Mouse (Mus musculus) ES-E14 (cell line): Measurements from ENCODE around the gene Add1. TPM values are rescaled to one million over a fixed set of nuclear protein-coding genes. Genes with fewer than 3 reads are reported as not detected.

Experiments used
- DNase-seq: peaks from one replicate; pipeline ENCODE4 v3.0.0-alpha.2; 2013; ENCODE audit warnings: low read depth, low spot score
- H3K27ac ChIP-seq: 2 replicates; pipeline ENCODE4 v1.5.1; 2012; ENCODE audit warnings: low read depth, mild to moderate bottlenecking, low read length, moderate library complexity, mixed read lengths; ENCODE audit not compliant: poor library complexity, insufficient read depth, severe bottlenecking
- H3K36me3 ChIP-seq: 2 replicates; pipeline ENCODE4 v1.6.1; 2012; ENCODE audit warnings: mild to moderate bottlenecking, low read length, moderate library complexity, mixed read lengths; ENCODE audit not compliant: control insufficient read depth, poor library complexity, insufficient read depth, severe bottlenecking
- H3K4me1 ChIP-seq, 2 experiments: fragments of 150-350 bp in 1 of 2; sonication (generic) in 1 of 2; 2 replicates each; pipeline ENCODE4 v1.6.1; 2012; ENCODE audit warnings: low read length in 2 of 2, mild to moderate bottlenecking in 1 of 2, mixed read lengths in 1 of 2; ENCODE audit not compliant: control insufficient read depth in 2 of 2, insufficient read depth in 2 of 2, poor library complexity in 1 of 2
- H3K4me3 ChIP-seq, 2 experiments: fragments of 150-350 bp in 1 of 2; sonication (generic) in 1 of 2; 2 replicates each; pipeline ENCODE4 v1.5.1; 2012; ENCODE audit warnings: low read length in 2 of 2, low read depth in 1 of 2, mild to moderate bottlenecking in 1 of 2, mixed read lengths in 1 of 2; ENCODE audit not compliant: insufficient read depth in 1 of 2, poor library complexity in 1 of 2, severe bottlenecking in 1 of 2
- H3K9ac ChIP-seq: 2 replicates; pipeline ENCODE4 v1.6.1; 2012; ENCODE audit warnings: low read depth, mild to moderate bottlenecking, low read length, mixed read lengths; ENCODE audit not compliant: poor library complexity, insufficient read depth, severe bottlenecking
- H3K9me3 ChIP-seq: fragments of 150-350 bp; sonication (generic); 2 replicates; pipeline ENCODE4 v1.6.1; 2012; ENCODE audit warnings: low read depth, mild to moderate bottlenecking, low read length; ENCODE audit not compliant: control insufficient read depth, insufficient read depth
- CHD2 ChIP-seq: IDR thresholded peaks from 2 replicates; pipeline ENCODE4 v1.6.1; 2014; ENCODE audit warnings: mild to moderate bottlenecking, low read depth, low read length, inconsistent platforms
- HCFC1 ChIP-seq: IDR thresholded peaks from 2 replicates; pipeline ENCODE4 v1.6.1; 2012; ENCODE audit warnings: low read length, inconsistent platforms, borderline replicate concordance; ENCODE audit not compliant: insufficient read depth
- MAFK ChIP-seq: IDR thresholded peaks from 2 replicates; pipeline ENCODE4 v1.6.1; 2014; ENCODE audit warnings: mild to moderate bottlenecking, low read depth, low read length, inconsistent platforms; ENCODE audit not compliant: insufficient read depth
- ZC3H11A ChIP-seq: IDR thresholded peaks from 2 replicates; pipeline ENCODE4 v1.6.1; 2012; ENCODE audit warnings: low read depth, mild to moderate bottlenecking, inconsistent platforms, low read length, borderline replicate concordance
- ZNF384 ChIP-seq: IDR thresholded peaks from 2 replicates; pipeline ENCODE4 v1.6.1; 2012; ENCODE audit warnings: low read depth, low read length, inconsistent platforms
- in situ Hi-C, 2 experiments: fragments of 600-800 bp; cut with MboI; formaldehyde crosslinking; loops; one replicate each; pipeline ENCODE4 v1.15.1; 2025; ENCODE audit warnings: low sequenced_read_pairs in 2 of 2, inconsistent platforms in 1 of 2; ENCODE audit not compliant: unreplicated experiment in 2 of 2
- total RNA-seq: library from RNA; depleted of rRNA; stranded (reverse); fragments of 300-350 nt; gene quantifications from 2 replicates; pipeline ENCODE4 v1.2.3, GENCODE M21; 2012

Gene Add1
- total RNA-seq, 1 experiment, result 78.4 TPM

- Histone ChIP-seq H3K4me1 (peaks cover 4 to 26% of the 10 kb centered on the region in 2 experiments; a peak in 3 of 4 replicates), H3K4me3 (peak overlapping the region; percentile 77 to 79), H3K9ac (peak overlapping the region; percentile 63; the same call in 1 of the 2 replicates), H3K27ac (peak overlapping the region; percentile 52; the same call in 1 of the 2 replicates), H3K9me3 (no peaks in the 10 kb centered on the region), H3K36me3 (peaks cover 58% of the 10 kb centered on the region)
- DNase-seq, result no peak
- in situ Hi-C loops, result no loop called here
- TF ChIP-seq HCFC1 (no peak), MAFK (no peak), ZC3H11A (no peak)
Observed at GRCm38 (mm10) chr5:34637591-34638156, 64.2 kb downstream of the Add1 start.

GRCm38 (mm10) chr5:34641991-34642390 is 68.5 kb downstream of the Add1 start:
- no peak for TF ChIP-seq MAFK
- in situ Hi-C loops, result loop anchor here in 1 of 2 experiments (10.0 kb wide), 1 partner anchor 127 kb away; the partner anchor contains the start of gene Tnip2
- DNase-seq, result no peak
- Histone ChIP-seq H3K27ac (no peak overlapping the region), H3K9ac (no peak overlapping the region), H3K36me3 (peaks cover 73% of the 10 kb centered on the region), H3K4me3 (no peak overlapping the region), H3K9me3 (no peaks in the 10 kb centered on the region), H3K4me1 (0 out of 4 replicates have a peak, but pooled peaks cover 0 to 5% of the 10 kb centered on the region in 2 experiments)

- Histone ChIP-seq H3K4me1 (0 out of 4 replicates have a peak, but pooled peaks cover 0 to 2% of the 10 kb centered on the region in 2 experiments), H3K9me3 (no peaks in the 10 kb centered on the region), H3K9ac (no peak overlapping the region), H3K36me3 (peaks cover 76% of the 10 kb centered on the region), H3K4me3 (no peak overlapping the region), H3K27ac (no peak overlapping the region)
- no peak for TF ChIP-seq ZC3H11A
- TF ChIP-seq MAFK, result no peak
- no peak for TF ChIP-seq HCFC1
- no peak for TF ChIP-seq CHD2
- TF ChIP-seq ZNF384, result no peak
- in situ Hi-C loops, result loop anchor here in 1 of 2 experiments (10.0 kb wide), 1 partner anchor 128 kb away; the partner anchor contains the start of gene Tnip2
- DNase-seq, result peak; percentile 47
Observed at GRCm38 (mm10) chr5:34642932-34643331, 69.5 kb downstream of the Add1 start.

GRCm38 (mm10) chr5:34647581-34647980 is 74.1 kb downstream of the Add1 start:
- no peaks in the 10 kb centered on the region for H3K4me1 ChIP-seq
- TF ChIP-seq MAFK, result no peak
- TF ChIP-seq ZNF384, result no peak
- no peak for TF ChIP-seq ZC3H11A
- TF ChIP-seq HCFC1, result no peak
- TF ChIP-seq CHD2, result no peak
- peaks cover 75% of the 10 kb centered on the region for H3K36me3 ChIP-seq
- in situ Hi-C loops, result loop anchor here in 1 of 2 experiments (10.0 kb wide), 1 partner anchor 133 kb away; the partner anchor contains the start of gene Tnip2
- H3K9me3 ChIP-seq, result no peaks in the 10 kb centered on the region
- DNase-seq, result peak; percentile 81
- H3K4me3 ChIP-seq, result no peak overlapping the region
- no peak overlapping the region for H3K27ac ChIP-seq
- no peak overlapping the region for H3K9ac ChIP-seq

- no peak for DNase-seq
- Histone ChIP-seq H3K27ac (no peak overlapping the region), H3K36me3 (peaks cover 71% of the 10 kb centered on the region), H3K9me3 (no peaks in the 10 kb centered on the region), H3K4me1 (no peaks in the 10 kb centered on the region), H3K9ac (no peak overlapping the region), H3K4me3 (no peak overlapping the region)
- in situ Hi-C loops, result no loop called here
- TF ChIP-seq ZNF384 (no peak), MAFK (no peak), HCFC1 (no peak), ZC3H11A (no peak), CHD2 (no peak)
Observed at GRCm38 (mm10) chr5:34652961-34653360, 79.5 kb downstream of the Add1 start.
